Mouse (Mus musculus) limb, embryonic 13.5 days (tissue): Measurements from ENCODE around the gene Lgr6. TPM values are rescaled to one million over a fixed set of nuclear protein-coding genes. Genes with fewer than 3 reads are reported as not detected.

ENCODE experiments used
- ATAC-seq: fragments of 200-750 bp; cut with Nextera tagmentation; 2 replicates; pipeline ENCODE4 v1.8.0; 2017; ENCODE audit warnings: low read depth, moderate number of reproducible peaks, moderate TSS enrichment; ENCODE audit not compliant: low FRiP score
- H3K27ac ChIP-seq: fragments of 300-500 bp; sonication (generic); 2 replicates; pipeline ENCODE4 v1.5.1; 2015; ENCODE audit warnings: inconsistent platforms, mild to moderate bottlenecking, moderate library complexity
- H3K27me3 ChIP-seq: fragments of 300-500 bp; sonication (generic); 2 replicates; pipeline ENCODE4 v1.6.1; 2015; ENCODE audit warnings: mild to moderate bottlenecking, inconsistent platforms
- H3K36me3 ChIP-seq: fragments of 300-500 bp; sonication (generic); 2 replicates; pipeline ENCODE4 v1.6.1; 2015; ENCODE audit warnings: inconsistent platforms, mild to moderate bottlenecking, moderate library complexity
- H3K4me1 ChIP-seq: fragments of 300-500 bp; sonication (generic); 2 replicates; pipeline ENCODE4 v1.6.1; 2015; ENCODE audit warnings: inconsistent platforms
- H3K4me2 ChIP-seq: fragments of 300-500 bp; sonication (generic); replicated peaks from 2 replicates; pipeline ENCODE4 v1.6.1; 2015; ENCODE audit warnings: inconsistent platforms, mild to moderate bottlenecking, moderate library complexity
- H3K4me3 ChIP-seq: fragments of 300-500 bp; sonication (generic); 2 replicates; pipeline ENCODE4 v1.5.1; 2015; ENCODE audit warnings: moderate library complexity, mild to moderate bottlenecking, inconsistent platforms
- H3K9ac ChIP-seq: fragments of 300-500 bp; sonication (generic); 2 replicates; pipeline ENCODE4 v1.6.1; 2015; ENCODE audit warnings: mild to moderate bottlenecking, inconsistent platforms
- H3K9me3 ChIP-seq: fragments of 300-500 bp; sonication (generic); 2 replicates; pipeline ENCODE4 v1.6.1; 2016; ENCODE audit warnings: inconsistent platforms
- WGBS: fragments of 180-500 bp; shearing (Covaris S2); methylation state at CpG from one replicate; pipeline ENCODE4 v1.1.7; 2015; 5-methylcytosine and 5-hydroxymethylcytosine counted together
- polyA plus RNA-seq: library from polyadenylated mRNA; unstranded; fragments of >200 nt; fragmentation: Nextera tagmentation; extraction: Ambion mirVana; gene quantifications from 2 replicates; pipeline ENCODE4 v1.2.1, GENCODE M21; 2015

Lgr6 gene
- polyA plus RNA-seq, 1 experiment from 2014 or later: 2.7 TPM

DNA sequence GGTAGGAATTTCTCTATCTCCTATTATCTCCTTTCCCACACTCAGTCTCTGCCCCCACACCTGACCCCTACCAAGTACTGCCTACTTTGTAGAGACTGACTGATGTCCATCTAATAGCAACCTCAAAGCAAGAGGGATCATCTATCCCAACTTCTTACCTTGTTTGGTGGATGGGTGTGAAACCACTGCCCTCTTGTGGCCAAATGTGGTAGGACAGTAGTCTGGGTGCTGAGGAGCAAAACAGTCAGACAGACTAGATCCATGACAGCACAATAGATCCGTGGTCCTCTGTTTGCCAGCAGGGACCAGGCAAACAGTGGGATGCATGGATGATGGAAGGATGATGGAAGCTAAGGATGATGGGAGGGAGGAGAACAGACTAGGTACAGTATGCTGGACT is 31.4 kb upstream of the Lgr6 start:
- ATAC-seq: no peak
- Histone ChIP-seq H3K27ac (no peak overlapping the region), H3K4me3 (no peak overlapping the region), H3K4me2 (no peak overlapping the region), H3K9ac (no peak overlapping the region), H3K4me1 (peaks cover 3% of the 10 kb centered on the region; the same call in 1 of the 2 replicates), H3K27me3 (peaks cover 3% of the 10 kb centered on the region; the same call in 1 of the 2 replicates), H3K9me3 (no peaks in the 10 kb centered on the region), H3K36me3 (no peaks in the 10 kb centered on the region)
- WGBS: 14% methylated on average over 1 of the region's 1 CpGs

DNA sequence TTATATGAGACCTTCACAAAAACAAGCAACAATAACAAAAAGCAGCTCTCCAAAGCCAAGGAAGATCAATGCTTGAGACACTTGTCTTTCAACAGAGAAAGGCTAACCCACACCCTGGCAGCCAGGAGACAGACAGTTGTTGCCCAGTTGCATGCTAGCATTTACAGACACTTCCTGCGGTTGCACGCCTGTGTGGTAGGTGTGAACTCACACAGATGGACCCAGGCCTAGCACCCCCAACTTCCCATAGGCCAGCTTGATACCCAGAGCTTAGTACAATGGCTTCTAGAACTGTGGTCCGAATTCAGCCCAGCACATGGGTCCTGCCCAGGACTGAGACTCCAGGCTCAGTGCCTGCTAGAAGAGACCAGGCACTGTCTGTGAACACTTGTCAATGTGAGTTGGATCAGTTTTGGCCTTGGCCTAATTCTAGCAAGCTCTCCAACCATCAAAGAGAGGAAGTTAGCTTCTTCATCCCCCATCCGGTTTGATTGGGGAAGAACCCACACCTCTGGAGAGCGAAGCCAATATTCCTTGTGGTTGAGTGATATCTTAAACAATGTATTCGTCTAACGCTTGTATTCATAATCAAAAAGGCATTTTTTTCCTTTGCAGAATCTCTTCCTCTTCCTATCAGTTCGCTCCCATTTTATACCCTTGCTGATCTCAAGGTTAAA is 30.2 kb upstream of the Lgr6 start:
- Histone ChIP-seq H3K4me1 (peaks cover 11% of the 10 kb centered on the region), H3K36me3 (no peaks in the 10 kb centered on the region), H3K4me2 (no peak overlapping the region), H3K27ac (no peak overlapping the region), H3K27me3 (peaks cover 6% of the 10 kb centered on the region; the same call in 1 of the 2 replicates), H3K9ac (no peak overlapping the region), H3K4me3 (no peak overlapping the region), H3K9me3 (no peaks in the 10 kb centered on the region)
- ATAC-seq: no peak
- WGBS: 89% methylated on average over 8 of the region's 8 CpGs

GRCm38 (mm10) chr1:135133678-135134435 is 28.8 kb upstream of the Lgr6 start:
- Histone ChIP-seq H3K4me3 (no peak overlapping the region), H3K9ac (no peak overlapping the region), H3K27ac (no peak overlapping the region), H3K9me3 (no peaks in the 10 kb centered on the region), H3K27me3 (peaks cover 16% of the 10 kb centered on the region), H3K4me1 (peaks cover 17% of the 10 kb centered on the region), H3K4me2 (no peak overlapping the region), H3K36me3 (no peaks in the 10 kb centered on the region)
- ATAC-seq: no peak
- 81% methylated on average over 10 of the region's 10 CpGs for WGBS

GRCm38 (mm10) chr1:135132893-135133369 is 27.9 kb upstream of the Lgr6 start:
- ATAC-seq: no peak
- Histone ChIP-seq H3K27ac (no peak overlapping the region), H3K4me3 (no peak overlapping the region), H3K4me2 (no peak overlapping the region), H3K36me3 (no peaks in the 10 kb centered on the region), H3K27me3 (peaks cover 17% of the 10 kb centered on the region), H3K4me1 (peaks cover 25% of the 10 kb centered on the region), H3K9me3 (no peaks in the 10 kb centered on the region), H3K9ac (no peak overlapping the region)
- 74% methylated on average over 9 of the region's 9 CpGs for WGBS

DNA sequence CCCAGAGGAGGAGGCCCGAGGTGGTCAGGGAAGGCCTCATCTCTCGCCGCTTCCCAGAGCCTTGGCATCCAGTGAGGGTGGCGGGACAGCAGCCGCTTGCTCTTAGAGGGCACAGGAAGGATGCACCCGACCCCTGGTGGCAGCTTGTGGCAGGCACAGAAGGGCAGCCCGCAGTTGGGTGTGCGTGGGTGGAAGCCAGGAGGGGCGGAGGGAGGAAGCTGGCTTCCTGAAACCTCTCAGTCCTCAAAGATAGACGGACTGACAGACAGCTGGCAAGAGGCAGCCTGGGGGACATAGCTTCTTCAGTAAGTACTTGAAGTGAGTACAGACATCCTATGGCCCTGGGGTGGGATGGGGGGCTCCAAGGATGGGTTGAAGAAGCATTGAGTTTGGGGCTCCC is 27.4 kb upstream of the Lgr6 start, which contains the start of gene Ptpn7:
Gene Ptpn7 (plus strand): TSS at position 228 of the 400 bp plus-strand sequence.
- Histone ChIP-seq H3K4me2 (no peak within 1 kb of the TSS), H3K4me1 (peaks cover 30% of the 10 kb centered on the region), H3K9ac (no peak within 1 kb of the TSS), H3K4me3 (no peak within 1 kb of the TSS), H3K27me3 (peaks cover 17% of the 10 kb centered on the region), H3K9me3 (no peaks in the 10 kb centered on the region), H3K27ac (no peak within 1 kb of the TSS), H3K36me3 (no peaks in the 10 kb centered on the region)
- no peak for ATAC-seq
- 44% methylated on average over 10 of the region's 10 CpGs for WGBS

DNA sequence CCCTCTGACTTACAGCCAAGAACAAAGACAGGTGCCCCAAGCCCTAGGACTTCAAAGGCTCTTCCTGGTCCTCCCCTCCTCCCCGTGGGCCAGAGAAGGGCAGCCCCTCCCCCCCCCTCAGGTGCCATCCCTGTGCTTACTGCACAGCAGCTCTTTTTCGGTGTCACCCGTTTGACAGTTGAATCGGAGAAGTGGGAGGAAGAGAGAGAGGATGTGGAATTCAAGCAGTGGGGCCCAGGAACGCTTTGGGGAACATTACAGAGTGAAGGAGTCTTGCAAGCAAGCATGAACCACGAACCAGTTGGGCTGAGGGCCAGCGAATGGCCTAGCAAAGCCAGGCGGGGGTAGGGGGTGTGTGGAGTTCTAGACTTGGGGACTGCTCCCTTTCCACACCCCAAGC is 26.5 kb upstream of the Lgr6 start:
- H3K27me3 ChIP-seq: peaks cover 17% of the 10 kb centered on the region
- no peak overlapping the region for H3K9ac ChIP-seq
- no peak overlapping the region for H3K27ac ChIP-seq
- H3K4me1 ChIP-seq: peaks cover 39% of the 10 kb centered on the region
- H3K36me3 ChIP-seq: no peaks in the 10 kb centered on the region
- no peaks in the 10 kb centered on the region for H3K9me3 ChIP-seq
- no peak overlapping the region for H3K4me2 ChIP-seq
- no peak overlapping the region for H3K4me3 ChIP-seq
- ATAC-seq: no peak
- WGBS: 41% methylated on average over 8 of the region's 8 CpGs

DNA sequence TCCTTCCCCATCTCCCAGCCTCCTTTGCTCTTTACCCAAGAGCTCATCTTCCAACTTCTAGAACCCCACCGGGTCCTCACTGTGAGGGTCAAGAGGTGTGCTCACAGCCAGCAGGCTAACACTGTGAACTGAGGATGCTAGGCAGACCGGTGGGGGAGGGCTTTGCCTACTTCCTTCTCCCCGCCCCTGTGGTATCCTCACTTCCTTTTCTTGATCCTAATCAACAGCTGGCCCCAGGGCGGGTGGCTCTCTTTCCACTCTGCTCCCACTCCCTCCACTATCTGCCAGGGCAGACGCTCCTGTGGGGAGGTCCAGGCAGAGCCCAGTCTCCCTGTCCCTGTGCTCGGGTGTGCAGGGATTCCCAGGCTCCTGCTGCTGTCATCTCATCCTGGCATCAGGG is 26.0 kb upstream of the Lgr6 start:
- Histone ChIP-seq H3K9ac (no peak overlapping the region), H3K4me2 (no peak overlapping the region), H3K9me3 (no peaks in the 10 kb centered on the region), H3K36me3 (no peaks in the 10 kb centered on the region), H3K27ac (no peak overlapping the region), H3K4me3 (no peak overlapping the region), H3K27me3 (peaks cover 17% of the 10 kb centered on the region), H3K4me1 (peaks cover 44% of the 10 kb centered on the region)
- WGBS: 21% methylated on average over 6 of the region's 6 CpGs
- no peak for ATAC-seq

- ATAC-seq: no peak
- Histone ChIP-seq H3K9ac (no peak overlapping the region), H3K27me3 (peaks cover 17% of the 10 kb centered on the region), H3K4me3 (no peak overlapping the region), H3K9me3 (no peaks in the 10 kb centered on the region), H3K36me3 (no peaks in the 10 kb centered on the region), H3K27ac (no peak overlapping the region), H3K4me1 (peaks cover 49% of the 10 kb centered on the region), H3K4me2 (no peak overlapping the region)
- 83% methylated on average over 2 of the region's 2 CpGs for WGBS
Measured at GRCm38 (mm10) chr1:135130376-135131018, 25.4 kb upstream of the Lgr6 start.

DNA sequence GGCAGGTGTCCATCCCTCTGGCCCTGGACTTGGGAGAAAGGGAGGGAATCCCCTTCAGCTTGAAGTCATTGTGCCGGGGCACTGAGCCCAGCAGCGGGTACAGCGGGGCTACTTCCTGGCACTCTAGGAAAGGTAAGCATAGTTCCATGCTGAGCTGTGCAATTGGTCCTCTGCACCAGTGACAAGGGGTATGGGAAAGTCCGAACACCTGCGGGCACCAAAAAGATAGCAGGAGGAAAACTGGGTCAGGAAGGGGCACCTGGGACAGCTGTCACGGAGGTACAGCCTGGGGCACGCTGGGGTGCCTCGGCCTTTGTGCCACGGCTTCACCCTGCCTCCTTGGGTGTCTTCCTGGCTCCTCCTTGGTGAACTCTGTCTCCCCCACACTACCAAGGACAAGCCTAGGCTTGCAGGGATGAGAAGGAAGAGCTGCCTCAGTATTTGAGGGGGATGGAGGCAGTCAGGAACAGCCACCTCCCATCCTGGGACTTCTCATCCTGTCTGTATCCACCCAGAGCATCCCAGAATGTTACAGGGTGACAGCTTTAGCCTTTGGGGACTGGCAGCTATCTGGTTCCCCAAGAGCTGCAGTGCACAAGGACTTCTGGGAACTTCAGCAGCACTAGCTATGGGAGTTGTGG is 24.6 kb upstream of the Lgr6 start:
- Histone ChIP-seq H3K36me3 (no peaks in the 10 kb centered on the region), H3K27ac (no peak overlapping the region), H3K4me1 (peaks cover 51% of the 10 kb centered on the region), H3K9me3 (no peaks in the 10 kb centered on the region), H3K27me3 (peaks cover 17% of the 10 kb centered on the region), H3K4me2 (no peak overlapping the region), H3K9ac (no peak overlapping the region), H3K4me3 (no peak overlapping the region)
- WGBS: 70% methylated on average over 9 of the region's 9 CpGs
- no peak for ATAC-seq

- H3K4me2 ChIP-seq: no peak overlapping the region
- WGBS: 28% methylated on average over 9 of the region's 9 CpGs
- no peaks in the 10 kb centered on the region for H3K36me3 ChIP-seq
- H3K9me3 ChIP-seq: no peaks in the 10 kb centered on the region
- peaks cover 51% of the 10 kb centered on the region for H3K4me1 ChIP-seq
- H3K27me3 ChIP-seq: peaks cover 14% of the 10 kb centered on the region
- no peak overlapping the region for H3K27ac ChIP-seq
- no peak overlapping the region for H3K4me3 ChIP-seq
- ATAC-seq: no peak
- no peak overlapping the region for H3K9ac ChIP-seq
Measured at GRCm38 (mm10) chr1:135128986-135129385, 23.9 kb upstream of the Lgr6 start.

DNA sequence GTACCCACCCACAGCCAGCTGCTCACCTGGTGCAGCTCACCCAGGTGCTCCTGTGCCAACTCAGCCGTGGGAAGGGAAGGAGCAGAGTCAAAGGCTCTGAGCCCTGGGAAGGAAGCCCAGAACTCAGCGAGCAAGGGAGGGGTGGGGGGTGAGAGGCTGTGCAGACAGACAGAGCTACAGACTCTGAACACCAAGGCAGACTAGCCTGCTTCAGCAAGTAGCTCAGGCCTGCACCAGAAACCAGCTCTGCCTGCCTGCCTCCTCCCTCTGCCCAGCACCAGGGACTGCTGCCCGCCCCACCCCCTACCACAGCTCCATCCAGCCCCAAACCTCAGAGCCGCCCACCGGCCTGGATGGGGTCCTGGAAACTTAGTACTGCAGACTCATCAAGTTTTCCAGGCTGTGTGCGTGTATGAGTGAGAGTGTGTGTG is 22.9 kb upstream of the Lgr6 start:
- Histone ChIP-seq H3K9me3 (no peaks in the 10 kb centered on the region), H3K4me2 (peak overlapping the region; percentile 37; the same call in 1 of the 2 replicates), H3K4me3 (no peak overlapping the region), H3K36me3 (no peaks in the 10 kb centered on the region), H3K27ac (peak overlapping the region; percentile 72), H3K9ac (peak overlapping the region; percentile 2; the same call in 1 of the 2 replicates), H3K27me3 (peaks cover 14% of the 10 kb centered on the region), H3K4me1 (peaks cover 51% of the 10 kb centered on the region)
- 39% methylated on average over 6 of the region's 6 CpGs for WGBS
- peak; percentile 82 for ATAC-seq
